Mouse (Mus musculus): Measurements from ENCODE around the gene Sorbs1. TPM values are rescaled to one million over a fixed set of nuclear protein-coding genes. Genes with fewer than 3 reads are reported as not detected.
A peak's percentile ranks its signal among the peaks of the same experiment; 100 is the strongest.

The Sorbs1 gene
- total RNA-seq, 2 experiments from 2014 or later, result 642 to 766 TPM

GRCm38 (mm10) chr19:40436465-40437200 lies 76.9 kb downstream of the Sorbs1 start:
- DNase-seq, result peak; percentile 83 to 88

DNA sequence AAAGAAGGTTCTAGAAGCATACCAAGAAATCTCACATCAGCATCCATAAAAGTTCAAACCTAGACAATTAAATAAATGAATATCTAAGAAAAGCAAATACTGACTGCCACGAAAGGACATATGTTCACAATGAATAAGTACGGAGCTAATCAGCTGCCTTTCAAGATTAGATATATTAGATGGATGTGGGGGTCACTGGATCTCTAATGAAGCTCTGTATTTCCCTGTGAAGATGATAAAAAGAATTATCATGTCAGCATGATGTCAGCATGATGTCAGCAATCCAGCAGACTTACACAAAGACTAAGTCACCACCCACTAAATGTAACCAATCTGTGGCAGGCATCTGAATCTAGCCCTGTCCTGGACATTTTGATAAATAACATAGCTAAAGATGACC lies 77.8 kb downstream of the Sorbs1 start:
- DNase-seq, result no peak

DNA sequence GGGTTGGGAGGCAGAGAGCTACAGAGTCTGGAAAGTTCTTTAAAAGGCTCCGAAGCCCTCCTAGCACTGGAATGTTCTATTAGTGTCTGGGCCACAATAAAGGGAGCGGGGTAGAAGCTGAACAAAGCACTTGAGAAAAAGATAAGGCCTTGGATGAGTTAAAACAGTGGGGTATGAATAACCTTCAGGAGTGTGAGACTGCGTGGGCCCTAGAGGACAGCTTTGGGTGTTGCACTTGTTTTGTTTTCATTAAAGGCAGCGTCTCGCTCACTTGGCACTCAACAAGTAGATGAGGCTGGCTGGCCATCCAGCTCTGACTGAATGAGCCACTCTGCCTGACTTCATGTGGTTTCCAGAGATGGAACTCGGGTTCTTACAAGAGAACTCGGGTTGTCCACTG lies 78.5 kb downstream of the Sorbs1 start:
- peak; percentile 69 to 83 for DNase-seq

- peak in 1 of 2 experiments; percentile 32 for DNase-seq
Observed at GRCm38 (mm10) chr19:40434042-40434869, 79.3 kb downstream of the Sorbs1 start.

- DNase-seq, result peak; percentile 34 to 65
Observed at GRCm38 (mm10) chr19:40433316-40433912, 80.2 kb downstream of the Sorbs1 start.

- peak; percentile 84 to 92 for DNase-seq
Observed at GRCm38 (mm10) chr19:40431969-40432368, 81.6 kb downstream of the Sorbs1 start.

GRCm38 (mm10) chr19:40429572-40429971 lies 84.0 kb downstream of the Sorbs1 start:
- DNase-seq, result no peak

DNA sequence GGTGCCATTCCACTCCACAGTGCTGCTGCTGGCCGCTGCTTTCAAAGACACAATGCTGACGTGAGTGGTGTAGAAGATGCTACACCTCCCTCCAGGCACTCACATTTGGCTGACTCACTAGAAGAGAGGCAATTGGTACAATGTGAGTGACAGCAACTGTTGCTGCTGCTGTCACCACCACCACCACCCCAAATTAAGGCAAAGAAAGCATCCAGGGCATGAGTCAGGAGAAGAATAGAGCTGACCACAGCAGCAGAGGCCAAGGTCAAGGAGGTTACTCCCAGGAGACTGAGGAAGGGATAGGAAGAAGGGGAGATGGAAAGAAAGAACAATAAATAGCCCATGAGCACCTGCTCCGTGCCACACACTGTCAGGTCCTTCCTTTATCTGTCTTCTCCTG lies 84.4 kb downstream of the Sorbs1 start:
- DNase-seq, result no peak

DNA sequence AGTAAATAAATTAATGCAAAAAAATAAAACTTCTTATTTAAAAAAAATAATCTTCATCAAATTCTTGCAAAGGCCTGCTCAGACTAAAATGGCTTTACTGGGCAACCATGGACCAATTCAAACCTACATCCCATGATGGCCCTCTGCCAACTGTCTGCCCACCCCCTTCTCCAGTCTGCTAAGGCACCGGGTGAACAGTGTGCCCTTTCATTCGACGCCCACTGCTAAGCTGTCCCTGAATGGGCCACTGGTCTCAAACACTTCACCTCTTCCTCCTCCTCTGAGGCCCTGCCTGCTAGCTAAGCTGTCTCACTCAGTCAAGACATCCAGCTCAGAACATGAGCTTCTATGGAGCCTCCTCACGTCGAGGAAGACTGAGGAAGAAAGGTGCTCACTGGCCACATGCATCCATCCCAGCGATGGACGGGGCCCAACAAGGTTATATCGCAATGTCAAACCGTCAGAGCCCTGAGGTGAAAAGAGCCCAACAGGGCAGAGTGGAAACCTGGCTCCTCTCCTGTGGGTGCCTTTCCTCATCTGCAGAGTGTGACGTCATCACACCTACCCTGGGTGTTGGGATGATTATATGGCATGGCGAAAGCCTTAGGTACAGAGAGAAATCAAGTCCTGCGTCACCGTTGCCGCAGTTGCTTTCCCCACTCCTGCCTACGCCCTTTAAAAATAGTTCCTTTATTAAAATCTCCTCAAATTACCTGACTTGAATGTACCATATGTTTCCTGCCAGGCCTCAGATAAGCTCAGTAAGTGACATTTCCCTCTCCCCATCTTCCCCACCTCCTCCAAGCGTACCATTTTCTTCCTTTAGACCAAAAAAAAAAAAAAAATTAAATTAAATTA lies 87.2 kb downstream of the Sorbs1 start:
- no peak for DNase-seq

- DNase-seq, result peak in 1 of 2 experiments; percentile 22
Observed at GRCm38 (mm10) chr19:40425326-40425725, 88.3 kb downstream of the Sorbs1 start.

- DNase-seq, result no peak
Observed at GRCm38 (mm10) chr19:40421037-40421436, 92.5 kb downstream of the Sorbs1 start.

- peak in 1 of 2 experiments; percentile 35 for DNase-seq
Observed at GRCm38 (mm10) chr19:40419315-40419714, 94.3 kb downstream of the Sorbs1 start.

DNA sequence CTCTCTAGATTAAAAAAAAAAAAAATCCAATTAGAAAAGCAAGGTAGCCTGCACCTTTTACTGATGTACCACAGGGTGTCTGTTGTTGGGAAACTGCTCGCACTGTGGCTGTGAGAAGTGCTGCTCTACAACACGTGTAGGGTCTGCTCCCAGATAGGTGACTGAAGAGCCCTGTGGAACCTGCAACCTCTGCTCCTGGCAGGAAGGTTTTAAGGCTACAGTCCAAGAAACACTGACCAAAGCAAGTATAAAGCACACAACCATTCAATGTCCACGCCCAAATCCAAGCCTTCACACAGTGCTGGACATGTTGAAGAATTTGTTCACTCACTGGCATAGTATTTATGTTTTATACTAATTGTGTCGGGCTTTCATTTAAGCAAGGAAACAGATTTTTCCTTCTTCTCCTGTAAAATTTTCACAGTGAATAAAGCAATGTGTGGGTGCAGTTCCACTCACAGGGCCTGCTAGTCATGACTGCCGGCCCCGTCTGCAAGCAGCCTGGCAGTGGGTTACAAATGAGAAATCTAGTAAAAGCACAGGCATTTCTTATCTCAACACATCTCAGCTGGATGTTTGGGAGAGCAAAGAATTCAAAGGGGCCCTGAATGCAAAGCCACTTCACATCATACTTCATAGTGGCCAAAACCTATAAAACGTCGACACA lies 96.3 kb downstream of the Sorbs1 start:
- no peak for DNase-seq

DNA sequence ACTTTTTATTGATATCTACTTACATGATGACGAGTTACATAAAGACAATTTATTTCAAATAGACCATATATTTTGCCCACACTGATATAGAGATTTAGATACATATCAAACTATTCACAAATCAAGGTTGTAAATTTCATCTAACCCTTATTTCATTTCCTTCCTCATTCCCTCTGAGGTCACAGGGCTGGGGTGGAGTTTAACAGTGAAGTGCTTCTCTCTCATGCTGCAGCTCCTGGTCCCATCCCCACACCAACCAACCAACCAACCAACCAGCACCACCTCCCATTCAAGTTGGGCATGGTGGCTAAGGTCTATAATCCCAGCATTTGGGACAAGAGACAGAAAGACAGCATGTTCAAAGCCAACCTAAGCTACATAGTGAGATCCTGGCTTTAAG lies 97.9 kb downstream of the Sorbs1 start:
- DNase-seq, result no peak

GRCm38 (mm10) chr19:40414798-40415475 lies 98.6 kb downstream of the Sorbs1 start:
- DNase-seq, result peak; percentile 46 to 53

DNA sequence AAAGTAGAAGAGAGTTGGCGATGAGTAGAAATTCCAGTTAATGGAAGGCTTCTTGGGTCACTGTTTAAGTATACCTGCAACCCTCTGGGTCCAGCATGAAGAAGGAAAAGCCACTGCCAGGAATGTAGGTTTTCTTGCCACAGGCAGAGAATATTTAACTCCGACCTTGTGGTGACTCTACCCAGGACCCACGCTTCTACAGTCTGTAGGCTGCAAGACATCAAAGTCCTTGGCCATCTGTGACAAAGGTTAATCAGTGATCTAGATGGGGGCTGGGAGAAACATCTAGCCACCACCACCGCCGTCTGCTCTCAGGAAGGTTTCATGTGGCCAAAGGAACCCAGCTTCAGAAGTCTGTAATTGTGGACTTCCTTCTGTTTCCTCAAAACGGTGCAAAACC lies 99.2 kb downstream of the Sorbs1 start:
- DNase-seq, result no peak

GRCm38 (mm10) chr19:40411379-40411813 lies 102.2 kb downstream of the Sorbs1 start:
- no peak for DNase-seq

GRCm38 (mm10) chr19:40410511-40410910 lies 103.1 kb downstream of the Sorbs1 start:
- DNase-seq, result no peak

DNA sequence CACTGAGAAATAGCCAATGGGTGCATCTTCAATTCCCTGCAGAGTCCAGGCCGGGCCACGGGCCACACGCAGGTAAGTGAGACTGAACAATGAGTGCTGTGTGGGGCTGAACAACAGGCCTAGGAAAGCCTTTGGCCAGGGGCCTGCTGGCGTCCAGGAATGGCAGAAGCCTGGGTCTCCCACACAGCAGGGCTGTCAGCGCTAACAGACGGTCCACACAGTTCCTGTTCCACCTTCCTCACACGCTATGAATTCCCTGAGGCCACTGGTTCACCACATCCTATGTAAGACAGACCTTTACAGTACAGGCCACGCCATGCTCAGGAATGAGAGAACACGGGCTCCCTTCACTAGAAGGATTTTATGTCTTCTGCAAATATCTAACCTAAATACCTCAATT lies 103.5 kb downstream of the Sorbs1 start:
- DNase-seq, result peak in 1 of 2 experiments; percentile 45

DNA sequence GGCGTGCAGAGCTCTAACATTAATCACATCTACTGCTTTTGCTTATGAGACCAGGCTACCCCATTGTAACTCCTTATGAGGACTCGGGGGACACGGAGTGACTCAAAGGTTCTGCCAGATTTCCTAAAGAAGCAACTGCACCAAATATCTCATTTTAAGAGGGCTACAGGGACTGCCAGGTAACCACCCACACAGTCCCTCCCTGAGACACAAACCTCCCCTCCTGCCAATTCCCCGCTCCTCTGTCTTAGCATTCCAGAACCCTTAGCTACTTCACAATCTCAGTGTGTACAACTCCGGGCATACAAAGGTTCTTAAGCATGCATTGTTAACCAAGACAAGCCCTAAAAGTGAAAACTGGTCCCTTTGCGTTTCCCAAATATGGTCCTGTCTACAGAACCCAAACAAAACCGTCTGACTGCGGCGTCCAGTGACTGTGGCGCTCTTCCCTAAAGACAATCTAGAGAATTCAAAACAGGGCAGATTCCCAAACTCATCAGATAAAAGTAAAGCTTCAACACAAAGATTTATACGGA lies 104.0 kb downstream of the Sorbs1 start:
- no peak for DNase-seq

Measured in heart, adult 18-20 months (tissue).